Mouse (Mus musculus) cerebellum, adult 18-20 months (tissue): ENCODE results near the gene Adgrb3.
"Not testable (repeated sequence)": the region's sequence is repeated elsewhere in the genome, so short reads cannot be mapped to it uniquely, and the experiment has no call there.

Experiments
- DNase-seq, 2 experiments: peaks; one replicate each; pipeline ENCODE4 v3.0.0; 2021

Adgrb3 gene

GRCm38 (mm10) chr1:25504313-25504712, 325.2 kb downstream of the Adgrb3 start:
- peak in 1 of 2 experiments; percentile 28 for DNase-seq

- no peak for DNase-seq
Observed at GRCm38 (mm10) chr1:25503524-25503923, 326.0 kb downstream of the Adgrb3 start.

GRCm38 (mm10) chr1:25495202-25495914, 334.1 kb downstream of the Adgrb3 start:
- DNase-seq = no peak

- peak; percentile 52 to 66 for DNase-seq
Observed at GRCm38 (mm10) chr1:25491503-25491902, 338.0 kb downstream of the Adgrb3 start.

GRCm38 (mm10) chr1:25490174-25490573, 339.3 kb downstream of the Adgrb3 start:
- DNase-seq = no peak

- no peak for DNase-seq
Observed at GRCm38 (mm10) chr1:25475699-25476098, 353.8 kb downstream of the Adgrb3 start.

GRCm38 (mm10) chr1:25474469-25474868, 355.0 kb downstream of the Adgrb3 start:
- peak in 1 of 2 experiments; percentile 12 for DNase-seq

GRCm38 (mm10) chr1:25471612-25472011, 357.9 kb downstream of the Adgrb3 start:
- not testable (repeated sequence) for DNase-seq

- no peak for DNase-seq
Observed at GRCm38 (mm10) chr1:25462612-25463011, 366.9 kb downstream of the Adgrb3 start.

GRCm38 (mm10) chr1:25435506-25435905, 394.0 kb downstream of the Adgrb3 start:
- DNase-seq = no peak

GRCm38 (mm10) chr1:25430219-25430862, 399.2 kb downstream of the Adgrb3 start:
- no peak for DNase-seq

GRCm38 (mm10) chr1:25420701-25421100, 408.8 kb downstream of the Adgrb3 start:
- no peak for DNase-seq

GRCm38 (mm10) chr1:25419378-25419777, 410.1 kb downstream of the Adgrb3 start:
- no peak for DNase-seq

- DNase-seq = no peak
Observed at GRCm38 (mm10) chr1:25415084-25415483, 414.4 kb downstream of the Adgrb3 start.

- peak; percentile 31 to 45 for DNase-seq
Observed at GRCm38 (mm10) chr1:25364186-25364585, 465.3 kb downstream of the Adgrb3 start.

GRCm38 (mm10) chr1:25358554-25358953, 471.0 kb downstream of the Adgrb3 start:
- DNase-seq = no peak

- peak; percentile 44 to 64 for DNase-seq
Observed at GRCm38 (mm10) chr1:25355486-25355885, 474.0 kb downstream of the Adgrb3 start.

- DNase-seq = no peak
Observed at GRCm38 (mm10) chr1:25344876-25345275, 484.6 kb downstream of the Adgrb3 start.

GRCm38 (mm10) chr1:25325406-25325805, 504.1 kb downstream of the Adgrb3 start:
- DNase-seq = no peak

GRCm38 (mm10) chr1:25317142-25317541, 512.4 kb downstream of the Adgrb3 start:
- DNase-seq = no peak

GRCm38 (mm10) chr1:25312344-25312743, 517.2 kb downstream of the Adgrb3 start:
- DNase-seq = no peak

- no peak for DNase-seq
Observed at GRCm38 (mm10) chr1:25310066-25310465, 519.4 kb downstream of the Adgrb3 start.

GRCm38 (mm10) chr1:25281471-25281870, 548.0 kb downstream of the Adgrb3 start:
- peak; percentile 43 to 65 for DNase-seq

- DNase-seq = no peak
Observed at GRCm38 (mm10) chr1:25250562-25250961, 578.9 kb downstream of the Adgrb3 start.
